Mouse (Mus musculus) heart, postnatal 0 days (tissue): Measurements from ENCODE around the gene Sec14l5.

Experiments used
- CTCF ChIP-seq: IDR thresholded peaks from 2 replicates; pipeline ENCODE4 v1.5.1; 2016; ENCODE audit warnings: antibody characterized with exemption, control low read depth, low read depth
- EP300 ChIP-seq: IDR thresholded peaks from 2 replicates; pipeline ENCODE4 v1.6.1; 2016; ENCODE audit warnings: antibody characterized with exemption, low read depth

- TF ChIP-seq CTCF (no peak), EP300 (no peak)
Observed at GRCm38 (mm10) chr16:5123476-5123875, 23.4 kb upstream of the Sec14l5 start.
